Mouse (Mus musculus): ENCODE results near the gene 1700012B09Rik. TPM values are rescaled to one million over a fixed set of nuclear protein-coding genes. Genes with fewer than 3 reads are reported as not detected.

The 1700012B09Rik gene
- total RNA-seq, 2 experiments from 2014 or later = not detected

- H3K27ac ChIP-seq = no peak overlapping the region
- intact Hi-C loops (cut with DNase I) = no loop called here
- TF ChIP-seq CTCF (IDR thresholded peaks at IDR 0.05) = no peak
- DNase-seq (ENCODE audit: extremely low spot score in 1 of 2, low spot score in 2 of 2) = no peak
- no peak overlapping the region for H3K4me3 ChIP-seq
Measured at GRCm38 (mm10) chr9:14726629-14727028, 44.2 kb downstream of the 1700012B09Rik start.

GRCm38 (mm10) chr9:14726005-14726404, 44.8 kb downstream of the 1700012B09Rik start:
- H3K27ac ChIP-seq = no peak overlapping the region
- TF ChIP-seq CTCF (IDR thresholded peaks at IDR 0.05) = no peak

GRCm38 (mm10) chr9:14724755-14725420, 45.9 kb downstream of the 1700012B09Rik start:
- TF ChIP-seq CTCF (IDR thresholded peaks at IDR 0.05) = no peak
- H3K27ac ChIP-seq = no peak overlapping the region
- no peak overlapping the region for H3K4me3 ChIP-seq
- DNase-seq (ENCODE audit: extremely low spot score in 1 of 2, low spot score in 2 of 2) = no peak
- intact Hi-C loops (cut with DNase I) = no loop called here

More at GRCm38 (mm10) chr9:14726005-14726404, 44.8 kb downstream of the 1700012B09Rik start:
- DNase-seq (ENCODE audit: extremely low spot score in 1 of 2, low spot score in 2 of 2) = no peak
- H3K4me3 ChIP-seq = no peak overlapping the region
- intact Hi-C loops (cut with DNase I) = no loop called here

GRCm38 (mm10) chr9:14721610-14722009, 49.2 kb downstream of the 1700012B09Rik start:
- no peak overlapping the region for H3K4me3 ChIP-seq
- intact Hi-C loops (cut with DNase I) = no loop called here

GRCm38 (mm10) chr9:14720384-14720783, 50.4 kb downstream of the 1700012B09Rik start:
- no peak for DNase-seq (ENCODE audit: extremely low spot score in 1 of 2, low spot score in 2 of 2)
- Histone ChIP-seq H3K4me3 (no peak overlapping the region), H3K27ac (no peak overlapping the region)
- intact Hi-C loops (cut with DNase I) = no loop called here
- TF ChIP-seq CTCF (IDR thresholded peaks at IDR 0.05) = no peak

More at GRCm38 (mm10) chr9:14721610-14722009, 49.2 kb downstream of the 1700012B09Rik start:
- no peak for TF ChIP-seq CTCF (IDR thresholded peaks at IDR 0.05)
- DNase-seq (ENCODE audit: extremely low spot score in 1 of 2, low spot score in 2 of 2) = no peak
- no peak overlapping the region for H3K27ac ChIP-seq

- H3K4me3 ChIP-seq = no peak overlapping the region
- intact Hi-C loops (cut with DNase I) = no loop called here
- no peak for DNase-seq (ENCODE audit: extremely low spot score in 1 of 2, low spot score in 2 of 2)
- no peak for TF ChIP-seq CTCF (IDR thresholded peaks at IDR 0.05)
- no peak overlapping the region for H3K27ac ChIP-seq
Measured at GRCm38 (mm10) chr9:14718332-14718691, 52.5 kb downstream of the 1700012B09Rik start.

GRCm38 (mm10) chr9:14717689-14718331, 53.0 kb downstream of the 1700012B09Rik start:
- TF ChIP-seq CTCF (IDR thresholded peaks at IDR 0.05) = no peak
- H3K4me3 ChIP-seq = no peak overlapping the region; the same call in 1 of the 2 replicates
- DNase-seq (ENCODE audit: extremely low spot score in 1 of 2, low spot score in 2 of 2) = no peak
- no peak overlapping the region for H3K27ac ChIP-seq
- intact Hi-C loops (cut with DNase I) = no loop called here

GRCm38 (mm10) chr9:14715258-14715657, 55.6 kb downstream of the 1700012B09Rik start:
- intact Hi-C loops (cut with DNase I) = no loop called here
- no peak for TF ChIP-seq CTCF (IDR thresholded peaks at IDR 0.05)
- no peak for DNase-seq (ENCODE audit: extremely low spot score in 1 of 2, low spot score in 2 of 2)
- H3K4me3 ChIP-seq = no peak overlapping the region
- no peak overlapping the region for H3K27ac ChIP-seq

GRCm38 (mm10) chr9:14710910-14711309, 59.9 kb downstream of the 1700012B09Rik start:
- TF ChIP-seq CTCF (IDR thresholded peaks at IDR 0.05) = no peak
- intact Hi-C loops (cut with DNase I) = no loop called here
- no peak overlapping the region for H3K4me3 ChIP-seq
- DNase-seq (ENCODE audit: extremely low spot score in 1 of 2, low spot score in 2 of 2) = no peak
- no peak overlapping the region for H3K27ac ChIP-seq

Other genes with a start within 250 kb of the 1700012B09Rik start
- gene Amotl1, start 126.0 kb downstream of the 1700012B09Rik start, total RNA-seq (2021) = 10 to 100 TPM; 17.6 to 18.8 TPM
- not detected for gene Piwil4, start 30.3 kb downstream of the 1700012B09Rik start, total RNA-seq (2021)
- under 1 TPM; 0.09 to 0.19 TPM for gene Fut4, start 18.6 kb downstream of the 1700012B09Rik start, total RNA-seq (2021)
- 10 to 100 TPM; 14.1 to 16.1 TPM for gene Mre11a, start 13.6 kb upstream of the 1700012B09Rik start, total RNA-seq (2021)
- gene Ankrd49, start 13.8 kb upstream of the 1700012B09Rik start, total RNA-seq (2021) = 10 to 100 TPM; 12.0 to 14.2 TPM
- 10 to 100 TPM; 20.0 to 23.6 TPM for gene Gpr83, start 89.2 kb upstream of the 1700012B09Rik start, total RNA-seq (2021)
- not detected for gene Izumo1r, start 132.9 kb upstream of the 1700012B09Rik start, total RNA-seq (2021)

All from left cerebral cortex, adult 2 months (tissue).